Mouse (Mus musculus) CH12.LX (cell line): ENCODE measurements around the gene Med25. TPM values are rescaled to one million over a fixed set of nuclear protein-coding genes. Genes with fewer than 3 reads are reported as not detected.

Experiments
- polyA plus RNA-seq: library from polyadenylated mRNA; unstranded; fragments of >175 nt; gene quantifications from 2 replicates; pipeline ENCODE4 v1.2.1, GENCODE M21; 2012; ENCODE audit warnings: low read depth; ENCODE audit not compliant: insufficient read length
- total RNA-seq, 2 experiments: library from RNA; depleted of rRNA; stranded (reverse); fragments of 300-350 nt in 1 of 2; fragments of >200 nt in 1 of 2; gene quantifications; 2 replicates each; pipeline ENCODE4 v1.2.3; 2012 to 2014

Gene Med25
- total and polyA plus RNA-seq, 3 experiments, result 18.4 to 67.4 (median 56.7) TPM

Other genes with a start within 250 kb of the Med25 start
Only the 20 nearest of the 29 such genes appear.
- 27.6 and 30.0 TPM in 2 replicates for gene Vrk3, start 144.3 kb downstream of the Med25 start, total RNA-seq (2012; rRNA removed)
- gene Vrk3, start 144.3 kb downstream of the Med25 start, total RNA-seq (2014; rRNA removed), result 29.5 and 34.2 TPM in 2 replicates
- gene Vrk3, start 144.3 kb downstream of the Med25 start, polyA plus RNA-seq, result 42.3 and 50.4 TPM in 2 replicates
- 9.3 and 9.6 TPM in 2 replicates for gene Zfp473, start 141.7 kb downstream of the Med25 start, total RNA-seq (2012; rRNA removed)
- 10.0 and 10.5 TPM in 2 replicates for gene Zfp473, start 141.7 kb downstream of the Med25 start, total RNA-seq (2014; rRNA removed)
- 6.8 and 8.7 TPM in 2 replicates for gene Zfp473, start 141.7 kb downstream of the Med25 start, polyA plus RNA-seq
- gene Nup62, start 76.6 kb downstream of the Med25 start, total RNA-seq (2012; rRNA removed), result 93.2 and 101 TPM in 2 replicates
- gene Nup62, start 76.6 kb downstream of the Med25 start, total RNA-seq (2014; rRNA removed), result 84.1 and 93.3 TPM in 2 replicates
- gene Nup62, start 76.6 kb downstream of the Med25 start, polyA plus RNA-seq, result 146 and 151 TPM in 2 replicates
- 42.2 and 57.5 TPM in 2 replicates for gene Il4i1, start 76.3 kb downstream of the Med25 start, total RNA-seq (2012; rRNA removed)
- gene Il4i1, start 76.3 kb downstream of the Med25 start, total RNA-seq (2014; rRNA removed), result 11.8 and 17.6 TPM in 2 replicates
- 49.2 and 58.2 TPM in 2 replicates for gene Il4i1, start 76.3 kb downstream of the Med25 start, polyA plus RNA-seq
- 34.0 and 71.1 TPM in 2 replicates for gene Atf5, start 76.1 kb downstream of the Med25 start, total RNA-seq (2012; rRNA removed)
- gene Atf5, start 76.1 kb downstream of the Med25 start, total RNA-seq (2014; rRNA removed), result 12.0 and 13.4 TPM in 2 replicates
- 82.3 and 84.5 TPM in 2 replicates for gene Atf5, start 76.1 kb downstream of the Med25 start, polyA plus RNA-seq
- gene Akt1s1, start 43.7 kb downstream of the Med25 start, total RNA-seq (2012; rRNA removed), result 21.7 and 24.2 TPM in 2 replicates
- gene Akt1s1, start 43.7 kb downstream of the Med25 start, total RNA-seq (2014; rRNA removed), result 8.5 and 9.5 TPM in 2 replicates
- gene Akt1s1, start 43.7 kb downstream of the Med25 start, polyA plus RNA-seq, result 23.3 and 23.4 TPM in 2 replicates
- gene Tbc1d17, start 43.6 kb downstream of the Med25 start, total RNA-seq (2012; rRNA removed), result 32.4 and 40.5 TPM in 2 replicates
- gene Tbc1d17, start 43.6 kb downstream of the Med25 start, total RNA-seq (2014; rRNA removed), result 31.9 and 35.5 TPM in 2 replicates
- 38.5 and 41.9 TPM in 2 replicates for gene Tbc1d17, start 43.6 kb downstream of the Med25 start, polyA plus RNA-seq
- gene Pnkp, start 35.6 kb downstream of the Med25 start, total RNA-seq (2012; rRNA removed), result 35.9 and 41.6 TPM in 2 replicates
- 14.8 and 15.3 TPM in 2 replicates for gene Pnkp, start 35.6 kb downstream of the Med25 start, total RNA-seq (2014; rRNA removed)
- gene Pnkp, start 35.6 kb downstream of the Med25 start, polyA plus RNA-seq, result 20.7 and 22.2 TPM in 2 replicates
- gene Ptov1, start 22.9 kb downstream of the Med25 start, total RNA-seq (2012; rRNA removed), result 11.5 and 16.8 TPM in 2 replicates
- 5.7 and 7.8 TPM in 2 replicates for gene Ptov1, start 22.9 kb downstream of the Med25 start, total RNA-seq (2014; rRNA removed)
- 15.5 and 21.0 TPM in 2 replicates for gene Ptov1, start 22.9 kb downstream of the Med25 start, polyA plus RNA-seq
- gene Fuz, start 3.4 kb upstream of the Med25 start, total RNA-seq (2012; rRNA removed), result 12.2 and 16.9 TPM in 2 replicates
- gene Fuz, start 3.4 kb upstream of the Med25 start, total RNA-seq (2014; rRNA removed), result 16.1 and 16.7 TPM in 2 replicates
- 15.9 and 17.1 TPM in 2 replicates for gene Fuz, start 3.4 kb upstream of the Med25 start, polyA plus RNA-seq
- gene Ap2a1, start 36.8 kb upstream of the Med25 start, total RNA-seq (2012; rRNA removed), result 53.4 and 61.1 TPM in 2 replicates
- 35.7 and 38.5 TPM in 2 replicates for gene Ap2a1, start 36.8 kb upstream of the Med25 start, total RNA-seq (2014; rRNA removed)
- gene Ap2a1, start 36.8 kb upstream of the Med25 start, polyA plus RNA-seq, result 52.6 and 56.3 TPM in 2 replicates
- 0.08 TPM in 1 of 2 replicates, not detected in the other for gene Tsks, start 50.5 kb upstream of the Med25 start, total RNA-seq (2012; rRNA removed)
- not detected in 2 replicates for gene Tsks, start 50.5 kb upstream of the Med25 start, total RNA-seq (2014; rRNA removed)
- gene Tsks, start 50.5 kb upstream of the Med25 start, polyA plus RNA-seq, result not detected in 2 replicates
- 3.6 and 4.5 TPM in 2 replicates for gene Cpt1c, start 82.1 kb upstream of the Med25 start, total RNA-seq (2012; rRNA removed)
- gene Cpt1c, start 82.1 kb upstream of the Med25 start, total RNA-seq (2014; rRNA removed), result 10.2 and 10.3 TPM in 2 replicates
- gene Cpt1c, start 82.1 kb upstream of the Med25 start, polyA plus RNA-seq, result 10.4 and 12.7 TPM in 2 replicates
- 340 and 407 TPM in 2 replicates for gene Prmt1, start 93.9 kb upstream of the Med25 start, total RNA-seq (2012; rRNA removed)
- gene Prmt1, start 93.9 kb upstream of the Med25 start, total RNA-seq (2014; rRNA removed), result 220 and 231 TPM in 2 replicates
- gene Prmt1, start 93.9 kb upstream of the Med25 start, polyA plus RNA-seq, result 608 and 642 TPM in 2 replicates
- gene Irf3, start 104.9 kb upstream of the Med25 start, total RNA-seq (2012; rRNA removed), result 56.5 and 65.0 TPM in 2 replicates
- 33.5 and 39.0 TPM in 2 replicates for gene Irf3, start 104.9 kb upstream of the Med25 start, total RNA-seq (2014; rRNA removed)
- 79.7 and 87.7 TPM in 2 replicates for gene Irf3, start 104.9 kb upstream of the Med25 start, polyA plus RNA-seq
- gene Bcl2l12, start 106.0 kb upstream of the Med25 start, total RNA-seq (2012; rRNA removed), result 11.8 and 12.0 TPM in 2 replicates
- 9.2 and 9.8 TPM in 2 replicates for gene Bcl2l12, start 106.0 kb upstream of the Med25 start, total RNA-seq (2014; rRNA removed)
- gene Bcl2l12, start 106.0 kb upstream of the Med25 start, polyA plus RNA-seq, result 10.8 and 12.6 TPM in 2 replicates
- 15.5 and 18.2 TPM in 2 replicates for gene Scaf1, start 123.7 kb upstream of the Med25 start, total RNA-seq (2012; rRNA removed)
- gene Scaf1, start 123.7 kb upstream of the Med25 start, total RNA-seq (2014; rRNA removed), result 5.4 and 6.1 TPM in 2 replicates
- gene Scaf1, start 123.7 kb upstream of the Med25 start, polyA plus RNA-seq, result 38.9 and 41.9 TPM in 2 replicates
- 5.0 and 10.6 TPM in 2 replicates for gene Rras, start 125.2 kb upstream of the Med25 start, total RNA-seq (2012; rRNA removed)
- 6.6 and 7.2 TPM in 2 replicates for gene Rras, start 125.2 kb upstream of the Med25 start, total RNA-seq (2014; rRNA removed)
- 18.5 and 19.8 TPM in 2 replicates for gene Rras, start 125.2 kb upstream of the Med25 start, polyA plus RNA-seq
- gene Prr12, start 160.2 kb upstream of the Med25 start, total RNA-seq (2012; rRNA removed), result 5.7 and 6.5 TPM in 2 replicates
- 1.1 and 1.2 TPM in 2 replicates for gene Prr12, start 160.2 kb upstream of the Med25 start, total RNA-seq (2014; rRNA removed)
- gene Prr12, start 160.2 kb upstream of the Med25 start, polyA plus RNA-seq, result 18.0 and 20.5 TPM in 2 replicates
- 73.2 and 86.8 TPM in 2 replicates for gene Nosip, start 169.7 kb upstream of the Med25 start, total RNA-seq (2012; rRNA removed)
- gene Nosip, start 169.7 kb upstream of the Med25 start, total RNA-seq (2014; rRNA removed), result 79.3 and 81.4 TPM in 2 replicates
- 72.4 and 83.9 TPM in 2 replicates for gene Nosip, start 169.7 kb upstream of the Med25 start, polyA plus RNA-seq